Mouse (Mus musculus): Measurements from ENCODE around the gene Ankrd11. TPM values are rescaled to one million over a fixed set of nuclear protein-coding genes. Genes with fewer than 3 reads are reported as not detected.

The Ankrd11 gene
- polyA plus RNA-seq, 1 experiment from 2014 or later = 84.6 TPM

GRCm38 (mm10) chr8:123022727-123023126 is 19.4 kb downstream of the Ankrd11 start:
- no peak overlapping the region for H3K4me3 ChIP-seq (ENCODE audit: low read depth, low read length)
- H3K9me3 ChIP-seq (ENCODE audit: control insufficient read depth, low read length) = no peaks in the 10 kb centered on the region
- no peak overlapping the region for H3K9ac ChIP-seq (ENCODE audit: low read length)
- no peak overlapping the region for H3K4me2 ChIP-seq (ENCODE audit: low read depth, severe bottlenecking)
- H3K27me3 ChIP-seq (ENCODE audit: control insufficient read depth, insufficient read depth, low read length) = no peaks in the 10 kb centered on the region
- no peaks in the 10 kb centered on the region for H3K36me3 ChIP-seq (ENCODE audit: control insufficient read depth, insufficient read depth, low read length)
- WGBS = 82% methylated on average over 3 of the region's 3 CpGs
- DNase-seq (ENCODE audit: low spot score) = no peak
- H3K27ac ChIP-seq (replicated peaks; ENCODE audit: low read depth, low read length) = no peak overlapping the region
- peaks cover 6% of the 10 kb centered on the region; the same call in 1 of the 2 replicates for H3K4me1 ChIP-seq (ENCODE audit: control insufficient read depth, insufficient read depth, low read length)
- no peak for ATAC-seq (ENCODE audit: insufficient number of reproducible peaks, low FRiP score, low TSS enrichment, low read depth)

GRCm38 (mm10) chr8:123021259-123021658 is 20.8 kb downstream of the Ankrd11 start:
- no peak overlapping the region for H3K27ac ChIP-seq (replicated peaks; ENCODE audit: low read depth, low read length)
- H3K9ac ChIP-seq (ENCODE audit: low read length) = no peak overlapping the region
- H3K4me3 ChIP-seq (ENCODE audit: low read depth, low read length) = no peak overlapping the region
- 83% methylated on average over 1 of the region's 1 CpGs for WGBS
- H3K27me3 ChIP-seq (ENCODE audit: control insufficient read depth, insufficient read depth, low read length) = no peaks in the 10 kb centered on the region
- no peak overlapping the region for H3K4me2 ChIP-seq (ENCODE audit: low read depth, severe bottlenecking)
- ATAC-seq (ENCODE audit: insufficient number of reproducible peaks, low FRiP score, low TSS enrichment, low read depth) (no peak), DNase-seq (ENCODE audit: low spot score) (no peak)
- H3K4me1 ChIP-seq (ENCODE audit: control insufficient read depth, insufficient read depth, low read length) = peaks cover 6% of the 10 kb centered on the region; the same call in 1 of the 2 replicates
- no peaks in the 10 kb centered on the region for H3K36me3 ChIP-seq (ENCODE audit: control insufficient read depth, insufficient read depth, low read length)
- no peaks in the 10 kb centered on the region for H3K9me3 ChIP-seq (ENCODE audit: control insufficient read depth, low read length)

- Histone ChIP-seq H3K27me3 (ENCODE audit: control insufficient read depth, insufficient read depth, low read length) (no peaks in the 10 kb centered on the region), H3K9ac (ENCODE audit: low read length) (no peak overlapping the region), H3K4me1 (ENCODE audit: control insufficient read depth, insufficient read depth, low read length) (peaks cover 6% of the 10 kb centered on the region; the same call in 1 of the 2 replicates), H3K4me3 (ENCODE audit: low read depth, low read length) (no peak overlapping the region), H3K4me2 (ENCODE audit: low read depth, severe bottlenecking) (no peak overlapping the region), H3K9me3 (ENCODE audit: control insufficient read depth, low read length) (no peaks in the 10 kb centered on the region), H3K36me3 (ENCODE audit: control insufficient read depth, insufficient read depth, low read length) (no peaks in the 10 kb centered on the region), H3K27ac (replicated peaks; ENCODE audit: low read depth, low read length) (no peak overlapping the region)
- DNase-seq (ENCODE audit: low spot score) (no peak), ATAC-seq (ENCODE audit: insufficient number of reproducible peaks, low FRiP score, low TSS enrichment, low read depth) (no peak)
- WGBS = 81% methylated on average over 2 of the region's 2 CpGs
These were observed 21.2 kb downstream of the Ankrd11 start for GRCm38 (mm10) chr8:123020859-123021258.

GRCm38 (mm10) chr8:123020084-123020483 is 22.0 kb downstream of the Ankrd11 start:
- H3K9ac ChIP-seq (ENCODE audit: low read length) = no peak overlapping the region
- no peaks in the 10 kb centered on the region for H3K27me3 ChIP-seq (ENCODE audit: control insufficient read depth, insufficient read depth, low read length)
- H3K4me3 ChIP-seq (ENCODE audit: low read depth, low read length) = no peak overlapping the region
- no peak overlapping the region for H3K27ac ChIP-seq (replicated peaks; ENCODE audit: low read depth, low read length)
- H3K9me3 ChIP-seq (ENCODE audit: control insufficient read depth, low read length) = no peaks in the 10 kb centered on the region
- no peaks in the 10 kb centered on the region for H3K36me3 ChIP-seq (ENCODE audit: control insufficient read depth, insufficient read depth, low read length)
- DNase-seq (ENCODE audit: low spot score) (no peak), ATAC-seq (ENCODE audit: insufficient number of reproducible peaks, low FRiP score, low TSS enrichment, low read depth) (no peak)
- H3K4me1 ChIP-seq (ENCODE audit: control insufficient read depth, insufficient read depth, low read length) = peaks cover 6% of the 10 kb centered on the region; the same call in 1 of the 2 replicates
- 73% methylated on average over 2 of the region's 2 CpGs for WGBS
- H3K4me2 ChIP-seq (ENCODE audit: low read depth, severe bottlenecking) = no peak overlapping the region

GRCm38 (mm10) chr8:123018484-123019164 is 23.5 kb downstream of the Ankrd11 start:
- H3K36me3 ChIP-seq (ENCODE audit: control insufficient read depth, insufficient read depth, low read length) = no peaks in the 10 kb centered on the region
- no peaks in the 10 kb centered on the region for H3K27me3 ChIP-seq (ENCODE audit: control insufficient read depth, insufficient read depth, low read length)
- no peak overlapping the region for H3K9ac ChIP-seq (ENCODE audit: low read length)
- no peak overlapping the region for H3K4me3 ChIP-seq (ENCODE audit: low read depth, low read length)
- DNase-seq (ENCODE audit: low spot score) (no peak), ATAC-seq (ENCODE audit: insufficient number of reproducible peaks, low FRiP score, low TSS enrichment, low read depth) (no peak)
- no peaks in the 10 kb centered on the region for H3K9me3 ChIP-seq (ENCODE audit: control insufficient read depth, low read length)
- 81% methylated on average over 4 of the region's 4 CpGs for WGBS
- H3K27ac ChIP-seq (replicated peaks; ENCODE audit: low read depth, low read length) = 0 out of 2 replicates have a peak overlapping the region, but pooled peaks have one; percentile 26
- no peak overlapping the region for H3K4me2 ChIP-seq (ENCODE audit: low read depth, severe bottlenecking)
- H3K4me1 ChIP-seq (ENCODE audit: control insufficient read depth, insufficient read depth, low read length) = peaks cover 6% of the 10 kb centered on the region; the same call in 1 of the 2 replicates

GRCm38 (mm10) chr8:123017143-123017542 is 24.9 kb downstream of the Ankrd11 start:
- 92% methylated on average over 4 of the region's 4 CpGs for WGBS
- Histone ChIP-seq H3K4me3 (ENCODE audit: low read depth, low read length) (no peak overlapping the region), H3K9me3 (ENCODE audit: control insufficient read depth, low read length) (no peaks in the 10 kb centered on the region), H3K36me3 (ENCODE audit: control insufficient read depth, insufficient read depth, low read length) (0 out of 2 replicates have a peak, but pooled peaks cover 2% of the 10 kb centered on the region), H3K27me3 (ENCODE audit: control insufficient read depth, insufficient read depth, low read length) (no peaks in the 10 kb centered on the region), H3K27ac (replicated peaks; ENCODE audit: low read depth, low read length) (no peak overlapping the region), H3K4me2 (ENCODE audit: low read depth, severe bottlenecking) (no peak overlapping the region), H3K9ac (ENCODE audit: low read length) (no peak overlapping the region), H3K4me1 (ENCODE audit: control insufficient read depth, insufficient read depth, low read length) (peaks cover 6% of the 10 kb centered on the region; the same call in 1 of the 2 replicates)
- no peak for DNase-seq (ENCODE audit: low spot score)
- no peak for ATAC-seq (ENCODE audit: insufficient number of reproducible peaks, low FRiP score, low TSS enrichment, low read depth)

- H3K27ac ChIP-seq (replicated peaks; ENCODE audit: low read depth, low read length) = no peak overlapping the region
- H3K36me3 ChIP-seq (ENCODE audit: control insufficient read depth, insufficient read depth, low read length) = 0 out of 2 replicates have a peak, but pooled peaks cover 2% of the 10 kb centered on the region
- no peaks in the 10 kb centered on the region for H3K9me3 ChIP-seq (ENCODE audit: control insufficient read depth, low read length)
- H3K27me3 ChIP-seq (ENCODE audit: control insufficient read depth, insufficient read depth, low read length) = no peaks in the 10 kb centered on the region
- H3K4me2 ChIP-seq (ENCODE audit: low read depth, severe bottlenecking) = no peak overlapping the region
- no peak for ATAC-seq (ENCODE audit: insufficient number of reproducible peaks, low FRiP score, low TSS enrichment, low read depth)
- H3K4me1 ChIP-seq (ENCODE audit: control insufficient read depth, insufficient read depth, low read length) = peaks cover 6% of the 10 kb centered on the region; the same call in 1 of the 2 replicates
- DNase-seq (ENCODE audit: low spot score) = no peak
- H3K4me3 ChIP-seq (ENCODE audit: low read depth, low read length) = no peak overlapping the region
- no peak overlapping the region for H3K9ac ChIP-seq (ENCODE audit: low read length)
- WGBS = 80% methylated on average over 3 of the region's 3 CpGs
These were observed 27.0 kb downstream of the Ankrd11 start for GRCm38 (mm10) chr8:123015074-123015473.

- no peak overlapping the region for H3K4me3 ChIP-seq (ENCODE audit: low read depth, low read length)
- no peak overlapping the region for H3K4me2 ChIP-seq (ENCODE audit: low read depth, severe bottlenecking)
- WGBS = 82% methylated on average over 7 of the region's 7 CpGs
- ATAC-seq (ENCODE audit: insufficient number of reproducible peaks, low FRiP score, low TSS enrichment, low read depth) (no peak), DNase-seq (ENCODE audit: low spot score) (no peak)
- H3K27me3 ChIP-seq (ENCODE audit: control insufficient read depth, insufficient read depth, low read length) = no peaks in the 10 kb centered on the region
- H3K4me1 ChIP-seq (ENCODE audit: control insufficient read depth, insufficient read depth, low read length) = peaks cover 6% of the 10 kb centered on the region; the same call in 1 of the 2 replicates
- no peak overlapping the region for H3K9ac ChIP-seq (ENCODE audit: low read length)
- H3K9me3 ChIP-seq (ENCODE audit: control insufficient read depth, low read length) = no peaks in the 10 kb centered on the region
- H3K27ac ChIP-seq (replicated peaks; ENCODE audit: low read depth, low read length) = no peak overlapping the region
- 0 out of 2 replicates have a peak, but pooled peaks cover 2% of the 10 kb centered on the region for H3K36me3 ChIP-seq (ENCODE audit: control insufficient read depth, insufficient read depth, low read length)
These were observed 27.6 kb downstream of the Ankrd11 start for GRCm38 (mm10) chr8:123014429-123014828.

Data from limb, embryonic 11.5 days (tissue).